Mouse (Mus musculus): Measurements from ENCODE around the gene C8a.

GRCm38 (mm10) chr4:104887486-104887885, 11.3 kb upstream of the C8a start:
- TF ChIP-seq POLR2A (IDR thresholded peaks at IDR 0.05; ENCODE audit: borderline replicate concordance, extremely low read depth, insufficient read depth, insufficient read length, poor library complexity, severe bottlenecking) (no peak), CTCF (IDR thresholded peaks at IDR 0.05; ENCODE audit: borderline replicate concordance, extremely low read depth, insufficient read depth, insufficient read length) (no peak)
